Mouse (Mus musculus) cerebellum, adult 9-10 months (tissue): ENCODE results near the gene Mafg.

Source experiments
- DNase-seq: peaks from one replicate; pipeline ENCODE4 v3.0.0; 2022

Mafg gene

GRCm38 (mm10) chr11:120618619-120619535 is 14.5 kb downstream of the Mafg start:
- DNase-seq = peak; percentile 61

GRCm38 (mm10) chr11:120617519-120618112 is 15.8 kb downstream of the Mafg start, which contains the start of gene Pcyt2:
Pcyt2 (minus strand) TSS chr11:120617936.
- DNase-seq = peak; percentile 94

GRCm38 (mm10) chr11:120616617-120617294 is 16.6 kb downstream of the Mafg start:
- peak; percentile 57 for DNase-seq

GRCm38 (mm10) chr11:120615606-120616203 is 17.7 kb downstream of the Mafg start:
- DNase-seq = peak; percentile 46

- DNase-seq = peak; percentile 52
Observed at GRCm38 (mm10) chr11:120615167-120615566, 18.2 kb downstream of the Mafg start.

GRCm38 (mm10) chr11:120613976-120614375 is 19.4 kb downstream of the Mafg start:
- DNase-seq = peak; percentile 61

- no peak for DNase-seq
Observed at GRCm38 (mm10) chr11:120613481-120613972, 19.9 kb downstream of the Mafg start.

GRCm38 (mm10) chr11:120612763-120613162 is 20.6 kb downstream of the Mafg start:
- DNase-seq = peak; percentile 95

- DNase-seq = peak; percentile 36
Observed at GRCm38 (mm10) chr11:120610477-120611046, 22.8 kb downstream of the Mafg start.

GRCm38 (mm10) chr11:120609250-120609649 is 24.1 kb downstream of the Mafg start:
- DNase-seq = peak; percentile 34

GRCm38 (mm10) chr11:120608241-120609034 is 25.0 kb downstream of the Mafg start, which contains the start of gene Npb:
Npb (plus strand) TSS chr11:120608477.
- DNase-seq = no peak

- no peak for DNase-seq
Observed at GRCm38 (mm10) chr11:120606764-120607163, 26.6 kb downstream of the Mafg start.

GRCm38 (mm10) chr11:120605667-120606066 is 27.7 kb downstream of the Mafg start:
- DNase-seq = no peak

GRCm38 (mm10) chr11:120603545-120603944 is 29.9 kb downstream of the Mafg start:
- no peak for DNase-seq

- DNase-seq = no peak
Observed at GRCm38 (mm10) chr11:120600716-120601115, 32.7 kb downstream of the Mafg start.

- DNase-seq = peak; percentile 48
Observed at GRCm38 (mm10) chr11:120598990-120599549, 34.3 kb downstream of the Mafg start.

- DNase-seq = peak; percentile 89
Observed at GRCm38 (mm10) chr11:120598283-120598989, 35.0 kb downstream of the Mafg start, which contains the start of the genes Alyref and Anapc11. Alyref (minus strand) TSS chr11:120598365. Anapc11 (plus strand) TSS chr11:120598421.

GRCm38 (mm10) chr11:120597240-120598235 is 35.9 kb downstream of the Mafg start:
- DNase-seq = no peak

- no peak for DNase-seq
Observed at GRCm38 (mm10) chr11:120588531-120588930, 44.9 kb downstream of the Mafg start.
